Comparison of ENCODE assay signal across 14 mouse cellular contexts in genomic region chr7:82691021-82691738, GRCm38 (mm10). TPM values are rescaled to one million over a fixed set of nuclear protein-coding genes. Genes with fewer than 3 reads are reported as not detected.
DNase-seq lines count a peak whose midpoint lies in the region; ATAC-seq lines count a peak whose summit lies in the region.
"Had no signal": no experiment of that assay in that cellular context is flagged by ENCODE, and none has a peak within 500 bp of the region (broad histone marks: within the 10 kb centered on the region; RNA-seq: fewer than 3 reads in every experiment).

No protein-coding gene starts in this region.

- H3K4me2 ChIP-seq in neural tube, embryonic 15.5 days = no peak overlapping the region
- H3K4me2 ChIP-seq: lung, embryonic 14.5 days had no signal

- DNase-seq in spleen, postnatal 36 days (ENCODE audit: low spot score in 2 of 2) = peak; percentile 19 to 28
- DNase-seq in spleen, postnatal 14 days (ENCODE audit: low spot score in 2 of 2) = no peak
- peak; percentile 86 for DNase-seq in MEL-GATA-1-ER (ENCODE audit: extremely low read depth, low read depth)
- no peak for DNase-seq in layer of hippocampus, postnatal 10 days (ENCODE audit: low spot score in 2 of 2)
- DNase-seq in embryo, embryonic 9.5 days (ENCODE audit: extremely low spot score) = no peak
- DNase-seq: forebrain, postnatal 0 days; heart, adult 18-20 months; lung, embryonic 14.5 days; midbrain, embryonic 14.5 days; right cerebral cortex, postnatal 25 days had no signal

- no peaks in the 10 kb centered on the region for H3K27me3 ChIP-seq in neural tube, embryonic 15.5 days (replicated peaks)

- H3K4me3 ChIP-seq in neural tube, embryonic 15.5 days (replicated peaks) = no peak overlapping the region

- H3K9me3 ChIP-seq in neural tube, embryonic 15.5 days (replicated peaks) = no peaks in the 10 kb centered on the region

- no peak overlapping the region for H3K27ac ChIP-seq in neural tube, embryonic 15.5 days (replicated peaks)

- peak; percentile 83 for ATAC-seq in inflammation-experienced regulatory T-cells, adult 6 months
- peak; percentile 68 for ATAC-seq in monocyte, adult 5-6 weeks (replicated peaks; ENCODE audit: insufficient number of reproducible peaks, low FRiP score, low TSS enrichment, poor library complexity, severe bottlenecking)
- no peak for ATAC-seq in neural tube, embryonic 15.5 days (ENCODE audit: low FRiP score)
- ATAC-seq: forebrain, postnatal 0 days; hindbrain, embryonic 16.5 days had no signal

- WGBS in neural tube, embryonic 15.5 days = 87% methylated on average over 6 of the region's 6 CpGs

- no peaks in the 10 kb centered on the region for H3K4me1 ChIP-seq in neural tube, embryonic 15.5 days

- no peak overlapping the region for H3K9ac ChIP-seq in neural tube, embryonic 15.5 days (replicated peaks)
- H3K9ac ChIP-seq: forebrain, postnatal 0 days; lung, embryonic 14.5 days had no signal

- peaks cover 51% of the 10 kb centered on the region for H3K36me3 ChIP-seq in neural tube, embryonic 15.5 days

RNA-seq across cellular contexts. Expression of gene Efl1, which starts 42.8 kb away (rescaled TPM):
- polyA plus RNA-seq in inflammation-experienced regulatory T-cells, adult 6 months (2017; shearing (Covaris generic)) = 10 to 100 TPM; 33.2 to 48.4 (median 42.7) TPM
- 20.5 to 31.3 TPM (median 28.3 TPM) in 3 replicates for total RNA-seq in monocyte, adult 5-6 weeks (2017)
- 20.8 and 21.1 TPM in 2 replicates for polyA plus RNA-seq in neural tube, embryonic 15.5 days (2015; fragmentation: Nextera tagmentation; extraction: Ambion mirVana)
- 10 to 100 TPM; 16.7 to 19.3 TPM for total RNA-seq in layer of hippocampus, postnatal 10 days (2021)

RNA-seq across cellular contexts. Expression of gene Saxo2, which starts 42.9 kb away (rescaled TPM):
- polyA plus RNA-seq in inflammation-experienced regulatory T-cells, adult 6 months (2017; shearing (Covaris generic)) = not detected
- total RNA-seq in monocyte, adult 5-6 weeks (2017) = not detected in 3 replicates
- 28.9 and 37.7 TPM in 2 replicates for polyA plus RNA-seq in neural tube, embryonic 15.5 days (2015; fragmentation: Nextera tagmentation; extraction: Ambion mirVana)
- 10 to 100 TPM; 11.6 to 13.1 TPM for total RNA-seq in layer of hippocampus, postnatal 10 days (2021)

Comparison
In these comparisons a context has a peak if more than half of its experiments do, and no peak if none do; other contexts are left out.
1. DNase-seq: peak in spleen, postnatal 36 days (2 of 2) and MEL-GATA-1-ER (single experiment); none in spleen, postnatal 14 days (0 of 2), layer of hippocampus, postnatal 10 days (0 of 2) and embryo, embryonic 9.5 days (single experiment).
2. RNA of gene Saxo2, which starts 42.9 kb away (total RNA-seq): 11.6 to 13.1 TPM in layer of hippocampus, postnatal 10 days; not detected in monocyte, adult 5-6 weeks; every median in the first group is over 10 times any median in the second.